Mouse (Mus musculus): Measurements from ENCODE around the gene Slc9b2. TPM values are rescaled to one million over a fixed set of nuclear protein-coding genes. Genes with fewer than 3 reads are reported as not detected.

Slc9b2 gene
- polyA plus RNA-seq, 1 experiment from 2014 or later, result 1.3 TPM

DNA sequence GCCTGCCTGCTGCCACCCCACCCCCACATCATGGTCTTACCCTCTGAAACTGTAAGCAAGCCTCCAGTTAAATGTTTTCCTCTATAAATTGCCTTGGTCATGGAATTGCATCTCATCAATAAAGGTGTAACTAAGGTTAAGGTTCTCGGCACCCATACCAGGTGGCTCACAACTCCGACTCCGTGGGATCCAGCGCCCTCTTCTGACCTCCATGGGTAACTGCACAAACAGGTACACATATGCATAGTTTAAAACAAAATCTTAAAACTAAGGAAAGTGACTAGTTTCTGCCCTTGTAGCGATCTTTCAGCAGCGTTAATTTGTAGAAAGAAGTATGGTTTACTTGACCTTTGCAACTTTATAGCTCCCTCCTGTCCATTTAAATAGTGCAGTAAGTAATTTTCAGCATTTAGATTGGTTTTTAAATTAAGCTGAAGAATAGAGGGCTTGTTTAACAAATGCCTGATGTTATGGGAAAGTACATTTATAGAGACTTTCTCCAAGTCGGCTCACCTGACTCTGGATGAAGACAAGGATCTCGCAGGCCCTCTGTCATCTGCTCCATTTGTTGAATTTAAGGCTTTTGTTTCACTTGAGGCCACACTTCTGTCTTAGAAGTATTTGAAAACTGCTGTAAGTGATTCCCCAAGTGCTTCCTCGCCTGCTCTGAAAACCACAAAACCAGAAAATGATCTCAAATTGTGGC lies 8.4 kb downstream of the Slc9b2 start:
- H3K36me3 ChIP-seq, result no peaks in the 10 kb centered on the region
- H3K4me3 ChIP-seq, result no peak overlapping the region
- H3K9ac ChIP-seq (replicated peaks), result no peak overlapping the region
- no peak overlapping the region for H3K4me2 ChIP-seq (replicated peaks)
- WGBS, result 92% methylated on average over 9 of the region's 9 CpGs
- H3K27ac ChIP-seq (replicated peaks), result no peak overlapping the region
- no peaks in the 10 kb centered on the region for H3K9me3 ChIP-seq
- no peaks in the 10 kb centered on the region for H3K27me3 ChIP-seq
- no peaks in the 10 kb centered on the region for H3K4me1 ChIP-seq
- ATAC-seq (replicated peaks), result no peak

DNA sequence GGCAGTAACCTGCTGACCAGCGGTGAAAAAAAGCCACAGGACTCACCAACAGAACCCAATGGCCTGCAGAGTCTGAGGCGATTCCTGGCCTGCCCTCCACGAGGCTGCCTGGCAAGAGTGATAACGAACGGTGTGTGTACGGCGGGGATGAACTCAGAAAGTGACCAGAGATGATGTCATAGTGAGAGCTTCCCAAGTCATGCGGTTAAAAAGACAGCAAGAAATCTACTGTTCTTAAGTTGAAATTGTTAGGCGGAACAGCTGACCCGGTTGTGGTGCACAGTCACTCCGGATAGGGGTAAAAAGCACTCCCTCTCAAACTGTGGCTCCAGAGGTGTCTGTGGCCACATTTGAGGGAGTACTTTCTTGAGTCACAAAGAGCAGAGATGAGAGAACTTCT lies 10.8 kb downstream of the Slc9b2 start:
- Histone ChIP-seq H3K36me3 (no peaks in the 10 kb centered on the region), H3K9me3 (no peaks in the 10 kb centered on the region), H3K4me3 (no peak overlapping the region), H3K27me3 (no peaks in the 10 kb centered on the region), H3K4me1 (no peaks in the 10 kb centered on the region), H3K27ac (replicated peaks) (no peak overlapping the region), H3K9ac (replicated peaks) (no peak overlapping the region), H3K4me2 (replicated peaks) (no peak overlapping the region)
- ATAC-seq (replicated peaks), result no peak
- 84% methylated on average over 11 of the region's 11 CpGs for WGBS

DNA sequence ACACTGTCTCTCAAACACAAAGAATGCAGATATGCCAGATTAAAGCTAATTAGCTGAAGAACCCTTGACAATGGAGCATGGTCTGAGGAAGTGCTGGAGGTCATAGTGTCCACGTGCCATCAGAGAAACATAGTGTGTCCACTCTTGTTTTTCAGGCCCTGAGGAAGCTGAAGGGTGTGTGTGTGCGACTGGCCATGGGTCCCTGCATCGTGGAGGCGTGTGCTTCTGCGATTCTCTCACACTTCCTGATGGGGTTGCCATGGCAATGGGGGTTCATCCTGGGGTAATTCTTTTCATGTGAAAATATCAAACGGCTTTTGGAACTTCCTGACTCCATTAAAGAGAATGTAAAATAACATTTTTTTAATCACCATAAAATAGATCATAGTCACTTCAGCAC lies 16.9 kb downstream of the Slc9b2 start:
- Histone ChIP-seq H3K4me2 (replicated peaks) (no peak overlapping the region), H3K27ac (replicated peaks) (no peak overlapping the region), H3K9me3 (no peaks in the 10 kb centered on the region), H3K4me3 (no peak overlapping the region), H3K4me1 (no peaks in the 10 kb centered on the region), H3K36me3 (no peaks in the 10 kb centered on the region), H3K9ac (replicated peaks) (no peak overlapping the region), H3K27me3 (no peaks in the 10 kb centered on the region)
- WGBS, result 47% methylated on average over 6 of the region's 6 CpGs
- ATAC-seq (replicated peaks), result no peak

DNA sequence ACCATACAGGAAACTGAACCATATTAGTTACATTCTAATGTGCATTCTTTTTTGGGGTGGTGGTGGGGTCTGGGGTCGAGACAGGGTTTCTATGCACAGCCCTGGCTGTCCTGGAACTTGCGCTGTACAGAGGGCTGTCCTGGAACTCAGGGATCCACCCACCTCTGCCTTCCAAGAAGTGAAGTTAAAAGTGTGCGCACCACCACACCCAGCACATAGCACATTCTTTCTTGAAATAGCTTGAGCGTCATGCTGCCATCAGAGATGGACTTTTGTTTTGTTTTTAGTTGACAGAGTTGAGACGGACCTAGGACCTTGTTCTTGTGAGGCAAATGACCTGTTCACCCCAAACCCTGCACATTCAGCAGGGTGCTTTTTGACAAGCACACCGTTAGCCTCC lies 19.7 kb downstream of the Slc9b2 start:
- WGBS, result 82% methylated on average over 6 of the region's 6 CpGs
- H3K9me3 ChIP-seq, result no peaks in the 10 kb centered on the region
- no peak overlapping the region for H3K4me3 ChIP-seq
- no peak for ATAC-seq (replicated peaks)
- H3K4me2 ChIP-seq (replicated peaks), result no peak overlapping the region
- no peaks in the 10 kb centered on the region for H3K36me3 ChIP-seq
- no peaks in the 10 kb centered on the region for H3K4me1 ChIP-seq
- no peak overlapping the region for H3K9ac ChIP-seq (replicated peaks)
- H3K27me3 ChIP-seq, result no peaks in the 10 kb centered on the region
- no peak overlapping the region for H3K27ac ChIP-seq (replicated peaks)

DNA sequence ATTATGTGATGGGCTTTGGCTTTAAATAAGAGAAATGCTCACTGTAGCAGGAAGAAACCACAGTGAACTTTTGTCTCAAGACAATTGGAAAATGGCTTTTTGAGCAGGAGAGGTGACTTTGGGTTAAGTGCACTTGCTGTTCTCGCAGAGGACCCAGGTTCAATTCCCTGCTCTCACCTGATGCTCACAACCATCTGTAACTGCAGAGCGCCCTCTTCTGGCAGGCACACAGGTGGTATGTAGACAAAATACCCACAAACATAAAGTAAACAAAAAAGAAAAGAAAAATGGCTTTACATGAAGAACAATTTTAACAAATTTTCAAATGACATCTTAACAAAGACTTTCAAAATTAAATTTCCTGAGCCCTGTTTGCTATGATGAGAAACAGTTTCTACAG lies 20.1 kb downstream of the Slc9b2 start:
- no peak overlapping the region for H3K4me2 ChIP-seq (replicated peaks)
- no peak overlapping the region for H3K27ac ChIP-seq (replicated peaks)
- no peaks in the 10 kb centered on the region for H3K36me3 ChIP-seq
- no peak overlapping the region for H3K9ac ChIP-seq (replicated peaks)
- WGBS, result 61% methylated on average over 2 of the region's 2 CpGs
- H3K27me3 ChIP-seq, result no peaks in the 10 kb centered on the region
- H3K4me1 ChIP-seq, result no peaks in the 10 kb centered on the region
- no peaks in the 10 kb centered on the region for H3K9me3 ChIP-seq
- ATAC-seq (replicated peaks), result no peak
- H3K4me3 ChIP-seq, result no peak overlapping the region

DNA sequence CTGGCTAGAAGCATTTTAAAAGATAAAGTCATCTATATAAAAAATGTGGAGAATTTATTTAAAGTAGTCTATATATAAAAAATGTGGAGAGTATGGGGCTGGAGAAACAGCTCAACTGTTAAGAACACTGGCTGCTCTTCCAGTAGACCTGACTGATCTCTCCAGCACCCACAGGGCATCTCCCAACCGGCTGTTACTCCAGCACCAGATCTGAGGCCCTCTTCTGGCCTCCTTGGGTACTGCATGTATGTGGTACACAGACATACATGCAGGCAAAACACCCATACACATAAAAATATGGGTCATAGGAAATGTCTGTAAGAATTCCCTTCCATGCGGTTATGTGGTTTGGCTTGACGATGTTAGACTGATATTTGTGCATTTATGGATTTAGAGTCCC lies 21.1 kb downstream of the Slc9b2 start:
- Histone ChIP-seq H3K4me1 (no peaks in the 10 kb centered on the region), H3K27ac (replicated peaks) (no peak overlapping the region), H3K9me3 (no peaks in the 10 kb centered on the region), H3K4me3 (no peak overlapping the region), H3K9ac (replicated peaks) (no peak overlapping the region), H3K36me3 (no peaks in the 10 kb centered on the region), H3K27me3 (no peaks in the 10 kb centered on the region), H3K4me2 (replicated peaks) (no peak overlapping the region)
- WGBS, result 53% methylated on average over 3 of the region's 3 CpGs
- ATAC-seq (replicated peaks), result no peak

DNA sequence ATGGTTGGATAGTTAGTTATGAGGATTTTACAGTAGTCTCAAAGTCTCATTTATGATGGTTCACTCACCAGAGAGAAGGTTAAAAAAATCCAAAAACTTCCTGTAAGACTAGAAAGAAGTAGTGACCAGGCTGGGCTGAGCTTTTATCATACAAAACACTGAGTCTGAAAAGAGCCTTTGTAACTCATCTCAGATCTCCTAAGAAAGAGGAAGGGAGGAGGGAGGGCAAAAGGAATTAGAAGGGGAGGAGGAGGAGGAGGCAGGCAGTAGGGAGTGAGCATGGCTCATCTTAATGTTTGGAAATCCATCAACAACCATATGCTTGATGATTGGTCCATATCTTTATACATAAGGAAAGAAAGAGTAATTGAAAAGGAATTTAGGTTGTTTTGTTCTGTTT lies 25.2 kb downstream of the Slc9b2 start:
- Histone ChIP-seq H3K4me2 (replicated peaks) (no peak overlapping the region), H3K4me1 (no peaks in the 10 kb centered on the region), H3K4me3 (no peak overlapping the region), H3K27ac (replicated peaks) (no peak overlapping the region), H3K9ac (replicated peaks) (no peak overlapping the region), H3K36me3 (no peaks in the 10 kb centered on the region), H3K9me3 (no peaks in the 10 kb centered on the region), H3K27me3 (no peaks in the 10 kb centered on the region)
- no peak for ATAC-seq (replicated peaks)

DNA sequence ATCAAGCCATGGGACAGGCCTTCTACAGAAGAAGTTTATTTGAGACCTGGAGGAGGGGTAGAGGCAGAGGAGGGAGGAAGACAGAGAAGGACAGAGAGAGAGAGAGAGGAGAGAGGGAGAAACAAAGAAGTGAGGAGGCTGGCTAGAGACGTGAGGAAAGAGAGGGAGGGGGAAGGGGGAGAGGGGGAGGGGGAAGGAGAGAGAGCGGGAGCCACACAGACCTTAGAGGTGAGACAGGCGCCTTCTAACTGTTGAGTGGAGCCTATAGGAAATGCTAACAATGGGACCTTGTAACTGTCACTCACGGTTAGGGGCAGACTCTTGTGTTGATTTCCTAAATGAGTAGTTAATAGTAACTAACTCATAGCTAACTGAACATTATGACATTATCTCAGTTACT lies 26.3 kb downstream of the Slc9b2 start:
- no peak overlapping the region for H3K4me3 ChIP-seq
- no peak for ATAC-seq (replicated peaks)
- H3K4me1 ChIP-seq, result no peaks in the 10 kb centered on the region
- no peaks in the 10 kb centered on the region for H3K9me3 ChIP-seq
- H3K9ac ChIP-seq (replicated peaks), result no peak overlapping the region
- H3K4me2 ChIP-seq (replicated peaks), result no peak overlapping the region
- H3K36me3 ChIP-seq, result no peaks in the 10 kb centered on the region
- H3K27me3 ChIP-seq, result no peaks in the 10 kb centered on the region
- 36% methylated on average over 4 of the region's 4 CpGs for WGBS
- no peak overlapping the region for H3K27ac ChIP-seq (replicated peaks)

DNA sequence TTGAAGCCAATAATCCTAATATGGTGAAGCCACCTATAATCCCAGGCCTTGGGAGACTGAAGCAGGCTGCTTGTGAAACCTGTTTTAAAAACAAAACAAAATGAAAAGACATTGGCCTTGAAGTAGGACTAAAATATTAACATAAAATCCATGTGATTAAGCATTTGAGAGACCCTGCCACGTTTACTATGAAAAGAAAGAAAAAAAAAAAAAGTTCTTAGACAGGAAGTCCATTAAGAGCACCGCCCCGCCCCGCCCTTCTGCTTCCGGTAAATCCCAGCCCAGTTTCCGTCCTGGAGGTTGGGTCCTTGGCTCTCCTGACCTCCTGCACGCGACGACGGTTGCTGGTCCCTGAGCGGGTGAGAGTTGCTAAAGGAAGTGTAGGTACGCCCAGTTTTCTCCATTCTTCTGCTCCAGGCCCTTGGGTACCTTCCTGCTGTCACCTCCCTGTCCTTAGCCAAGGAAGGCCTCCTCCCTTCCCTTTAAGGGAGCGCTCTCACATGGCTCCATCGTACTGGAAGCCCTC lies 40.3 kb downstream of the Slc9b2 start, which contains the start of gene Slc9b1:
TSS of gene Slc9b1 (plus strand) at position 291 of the 526 bp plus-strand sequence.
- no peak within 1 kb of the TSS for H3K4me3 ChIP-seq
- H3K9me3 ChIP-seq, result no peaks in the 10 kb centered on the region
- WGBS, result 85% methylated on average over 14 of the region's 14 CpGs
- ATAC-seq (replicated peaks), result no peak
- no peak within 1 kb of the TSS for H3K4me2 ChIP-seq (replicated peaks)
- no peak within 1 kb of the TSS for H3K27ac ChIP-seq (replicated peaks)
- H3K36me3 ChIP-seq, result no peaks in the 10 kb centered on the region
- H3K9ac ChIP-seq (replicated peaks), result no peak within 1 kb of the TSS
- no peaks in the 10 kb centered on the region for H3K27me3 ChIP-seq
- no peaks in the 10 kb centered on the region for H3K4me1 ChIP-seq

DNA sequence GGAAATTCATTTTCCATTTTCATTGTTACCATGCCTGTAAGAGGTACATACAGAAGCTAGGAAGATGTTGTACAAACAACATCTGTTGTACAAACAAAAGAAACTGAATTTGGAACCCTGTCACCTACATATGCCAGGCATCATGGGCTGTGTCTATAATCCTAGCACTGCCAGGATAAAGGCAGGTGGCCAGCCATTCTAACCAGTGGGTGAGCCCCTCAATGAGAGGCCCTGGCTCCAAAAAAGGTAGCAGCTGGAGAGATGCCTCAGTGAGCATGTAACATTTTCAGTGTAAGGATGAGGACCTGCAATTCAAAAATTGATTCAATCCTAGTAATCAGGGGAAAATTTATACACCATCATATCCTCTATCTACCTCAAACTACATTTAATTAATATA lies 41.5 kb downstream of the Slc9b2 start:
- no peaks in the 10 kb centered on the region for H3K4me1 ChIP-seq

DNA sequence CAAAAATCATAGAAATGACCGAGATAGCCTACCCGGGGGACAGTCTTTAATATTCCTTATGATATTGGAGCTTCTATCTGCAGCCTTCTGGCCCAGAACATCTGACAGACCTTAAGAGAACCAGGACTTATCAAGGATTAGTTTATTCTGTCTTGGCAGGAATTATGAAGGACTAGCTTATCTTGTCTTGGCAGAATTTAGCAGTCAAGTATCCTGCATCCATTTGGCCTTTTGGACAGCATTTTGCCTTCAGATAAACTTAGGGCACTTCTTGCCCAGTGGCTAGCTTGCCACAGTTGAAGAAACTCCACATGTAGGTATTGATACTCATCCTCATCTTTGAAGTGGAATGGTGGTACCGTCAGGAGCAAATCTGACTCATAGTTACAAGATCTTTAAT lies 44.4 kb downstream of the Slc9b2 start:
- 96% methylated on average over 3 of the region's 3 CpGs for WGBS
- H3K4me3 ChIP-seq, result no peak overlapping the region
- no peaks in the 10 kb centered on the region for H3K4me1 ChIP-seq
- no peaks in the 10 kb centered on the region for H3K36me3 ChIP-seq
- H3K9ac ChIP-seq (replicated peaks), result no peak overlapping the region
- no peaks in the 10 kb centered on the region for H3K27me3 ChIP-seq
- H3K9me3 ChIP-seq, result no peaks in the 10 kb centered on the region
- no peak overlapping the region for H3K4me2 ChIP-seq (replicated peaks)
- H3K27ac ChIP-seq (replicated peaks), result no peak overlapping the region
- ATAC-seq (replicated peaks), result no peak

More for the DNA sequence above, 41.5 kb downstream of the Slc9b2 start:
- H3K36me3 ChIP-seq, result no peaks in the 10 kb centered on the region
- no peak overlapping the region for H3K4me3 ChIP-seq
- H3K4me2 ChIP-seq (replicated peaks), result no peak overlapping the region
- H3K27me3 ChIP-seq, result no peaks in the 10 kb centered on the region
- ATAC-seq (replicated peaks), result no peak
- H3K9me3 ChIP-seq, result no peaks in the 10 kb centered on the region
- no peak overlapping the region for H3K9ac ChIP-seq (replicated peaks)
- H3K27ac ChIP-seq (replicated peaks), result no peak overlapping the region

DNA sequence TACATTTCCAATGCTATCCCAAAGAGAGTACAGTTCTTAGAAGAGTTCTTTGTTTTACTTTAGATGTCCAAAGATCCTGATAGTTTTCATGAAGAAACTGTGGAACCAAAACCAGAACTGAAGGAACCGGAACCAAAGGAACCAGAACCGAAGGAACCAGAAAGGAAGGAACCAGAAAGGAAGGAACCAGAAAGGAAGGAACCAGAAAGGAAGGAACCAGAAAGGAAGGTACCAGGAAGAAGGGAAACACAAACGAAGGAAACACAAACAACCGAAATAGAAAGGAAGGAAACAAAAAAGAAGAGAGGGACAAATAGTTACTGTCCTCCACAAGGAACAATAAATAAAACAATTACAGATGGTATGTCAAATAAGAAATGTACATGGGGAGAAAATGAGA lies 49.9 kb downstream of the Slc9b2 start:
- H3K4me1 ChIP-seq, result no peaks in the 10 kb centered on the region
- H3K4me3 ChIP-seq, result no peak overlapping the region
- no peak overlapping the region for H3K27ac ChIP-seq (replicated peaks)
- no peak overlapping the region for H3K4me2 ChIP-seq (replicated peaks)
- no peak for ATAC-seq (replicated peaks)
- no peaks in the 10 kb centered on the region for H3K27me3 ChIP-seq
- no peaks in the 10 kb centered on the region for H3K9me3 ChIP-seq
- 93% methylated on average over 4 of the region's 4 CpGs for WGBS
- H3K36me3 ChIP-seq, result no peaks in the 10 kb centered on the region
- no peak overlapping the region for H3K9ac ChIP-seq (replicated peaks)

DNA sequence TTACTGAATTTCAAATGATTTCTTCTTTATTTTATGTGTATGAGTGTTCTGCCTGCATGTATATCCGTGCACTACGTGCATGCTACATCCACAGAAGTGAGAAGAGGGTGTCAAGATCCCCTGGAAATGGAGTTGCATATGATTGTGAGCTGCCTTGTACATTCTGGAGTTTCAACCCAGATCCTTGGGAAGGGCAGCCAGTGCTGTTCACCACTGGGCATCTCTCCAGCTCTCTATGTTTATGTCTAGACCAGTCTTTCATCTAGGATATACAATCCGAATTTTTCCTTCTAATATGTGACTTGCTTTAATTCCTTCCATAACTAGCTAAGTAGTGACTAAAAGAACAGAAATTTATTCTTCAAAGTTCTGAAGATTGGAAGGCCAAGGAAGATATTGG lies 68.3 kb downstream of the Slc9b2 start:
- Histone ChIP-seq H3K36me3 (no peaks in the 10 kb centered on the region), H3K9me3 (no peaks in the 10 kb centered on the region), H3K4me2 (replicated peaks) (no peak overlapping the region), H3K27me3 (no peaks in the 10 kb centered on the region), H3K27ac (replicated peaks) (no peak overlapping the region), H3K9ac (replicated peaks) (no peak overlapping the region), H3K4me3 (no peak overlapping the region), H3K4me1 (no peaks in the 10 kb centered on the region)
- ATAC-seq (replicated peaks), result no peak
- 78% methylated on average over 3 of the region's 3 CpGs for WGBS

Measured in forebrain, embryonic 15.5 days (tissue).